Mouse (Mus musculus) heart, embryonic 10.5 days (tissue): ENCODE data around the gene Ly86. TPM values are rescaled to one million over a fixed set of nuclear protein-coding genes. Genes with fewer than 3 reads are reported as not detected.

Source experiments
- DNase-seq: peaks from one replicate; pipeline ENCODE4 v3.0.0-alpha.2; 2017; ENCODE audit warnings: low spot score
- H3K27ac ChIP-seq: fragments of 300-500 bp; sonication (generic); 2 replicates; pipeline ENCODE4 v1.5.1; 2016; ENCODE audit warnings: mild to moderate bottlenecking
- H3K27me3 ChIP-seq: fragments of 300-500 bp; sonication (generic); 2 replicates; pipeline ENCODE4 v1.6.1; 2016; ENCODE audit warnings: mild to moderate bottlenecking; ENCODE audit not compliant: poor library complexity, insufficient read depth, severe bottlenecking
- H3K36me3 ChIP-seq: fragments of 300-500 bp; sonication (generic); 2 replicates; pipeline ENCODE4 v1.6.1; 2016; ENCODE audit warnings: mild to moderate bottlenecking, moderate library complexity
- H3K4me1 ChIP-seq: fragments of 300-500 bp; sonication (generic); 2 replicates; pipeline ENCODE4 v1.6.1; 2016; ENCODE audit warnings: mild to moderate bottlenecking
- H3K4me3 ChIP-seq: fragments of 300-500 bp; sonication (generic); 2 replicates; pipeline ENCODE4 v1.5.1; 2016; ENCODE audit warnings: mild to moderate bottlenecking, moderate library complexity
- H3K9me3 ChIP-seq: fragments of 300-500 bp; sonication (generic); 2 replicates; pipeline ENCODE4 v1.6.1; 2016; ENCODE audit warnings: mild to moderate bottlenecking, moderate library complexity
- WGBS: fragments of 180-500 bp; shearing (Covaris S2); methylation state at CpG from one replicate; pipeline ENCODE4 v1.1.7; 2016; 5-methylcytosine and 5-hydroxymethylcytosine counted together
- polyA plus RNA-seq: library from polyadenylated mRNA; unstranded; fragments of >200 nt; fragmentation: Nextera tagmentation; extraction: Ambion mirVana; gene quantifications from 2 replicates; pipeline ENCODE4 v1.2.1, GENCODE M21; 2016

Gene Ly86
- polyA plus RNA-seq, 1 experiment from 2014 or later: 1.3 TPM

DNA sequence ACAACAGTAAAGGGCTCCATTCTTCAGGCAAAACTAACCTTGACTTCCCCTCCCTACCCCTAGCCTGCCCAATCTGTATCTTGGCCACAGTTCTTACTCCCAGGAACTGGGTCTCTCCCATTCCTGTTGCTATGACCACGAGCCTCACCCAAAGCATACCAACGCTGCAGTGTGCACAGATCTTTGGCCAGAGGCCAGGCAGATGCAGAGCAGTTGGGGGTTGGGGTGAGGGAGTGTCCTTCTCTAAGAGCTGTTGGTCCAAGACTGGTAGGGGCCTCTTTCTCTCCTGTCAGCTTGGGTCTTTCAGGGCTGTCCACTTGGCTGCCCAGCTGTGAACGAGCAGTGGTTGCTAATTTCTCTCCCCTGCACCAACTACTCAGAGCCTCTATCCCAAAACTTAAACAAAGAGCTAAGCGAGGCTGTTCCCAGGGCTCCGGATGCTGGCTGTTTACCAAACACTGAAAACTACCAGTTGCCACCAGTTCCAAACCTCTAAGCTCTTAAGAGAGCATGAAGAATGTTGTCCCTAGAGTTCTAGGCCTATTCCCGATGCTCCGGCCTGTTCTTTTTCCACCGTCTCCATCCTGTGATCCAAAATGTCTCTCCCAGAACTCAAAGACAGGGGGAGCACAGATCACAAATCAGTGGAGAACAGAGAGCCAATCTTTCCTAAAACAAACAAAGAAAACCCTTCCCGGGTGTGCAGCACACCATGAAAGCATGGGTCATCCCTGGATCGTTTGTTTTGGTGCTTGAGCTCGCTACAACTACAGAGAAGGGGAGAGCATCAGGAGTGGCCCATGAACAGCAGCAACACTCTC, 112.2 kb downstream of the Ly86 start:
- peak; percentile 92 for DNase-seq

GRCm38 (mm10) chr13:37458557-37458956, 113.5 kb downstream of the Ly86 start:
- Histone ChIP-seq H3K36me3 (no peaks in the 10 kb centered on the region), H3K9me3 (no peaks in the 10 kb centered on the region), H3K27me3 (no peaks in the 10 kb centered on the region), H3K4me3 (no peak overlapping the region), H3K4me1 (peaks cover 51% of the 10 kb centered on the region), H3K27ac (no peak overlapping the region)
- no peak for DNase-seq
- 74% methylated on average over 5 of the region's 5 CpGs for WGBS

More for the DNA sequence above, 112.2 kb downstream of the Ly86 start:
- Histone ChIP-seq H3K36me3 (no peaks in the 10 kb centered on the region), H3K27me3 (no peaks in the 10 kb centered on the region), H3K4me1 (peaks cover 60% of the 10 kb centered on the region), H3K27ac (peak overlapping the region; percentile 68), H3K9me3 (no peaks in the 10 kb centered on the region), H3K4me3 (no peak overlapping the region)
- WGBS: 47% methylated on average over 11 of the region's 11 CpGs

- no peak for DNase-seq
- H3K4me1 ChIP-seq: peaks cover 46% of the 10 kb centered on the region
- H3K4me3 ChIP-seq: no peak overlapping the region
- 68% methylated on average over 10 of the region's 10 CpGs for WGBS
- no peaks in the 10 kb centered on the region for H3K27me3 ChIP-seq
- no peaks in the 10 kb centered on the region for H3K36me3 ChIP-seq
- no peaks in the 10 kb centered on the region for H3K9me3 ChIP-seq
- H3K27ac ChIP-seq: no peak overlapping the region
Measured at GRCm38 (mm10) chr13:37459022-37459421, 114.0 kb downstream of the Ly86 start.

DNA sequence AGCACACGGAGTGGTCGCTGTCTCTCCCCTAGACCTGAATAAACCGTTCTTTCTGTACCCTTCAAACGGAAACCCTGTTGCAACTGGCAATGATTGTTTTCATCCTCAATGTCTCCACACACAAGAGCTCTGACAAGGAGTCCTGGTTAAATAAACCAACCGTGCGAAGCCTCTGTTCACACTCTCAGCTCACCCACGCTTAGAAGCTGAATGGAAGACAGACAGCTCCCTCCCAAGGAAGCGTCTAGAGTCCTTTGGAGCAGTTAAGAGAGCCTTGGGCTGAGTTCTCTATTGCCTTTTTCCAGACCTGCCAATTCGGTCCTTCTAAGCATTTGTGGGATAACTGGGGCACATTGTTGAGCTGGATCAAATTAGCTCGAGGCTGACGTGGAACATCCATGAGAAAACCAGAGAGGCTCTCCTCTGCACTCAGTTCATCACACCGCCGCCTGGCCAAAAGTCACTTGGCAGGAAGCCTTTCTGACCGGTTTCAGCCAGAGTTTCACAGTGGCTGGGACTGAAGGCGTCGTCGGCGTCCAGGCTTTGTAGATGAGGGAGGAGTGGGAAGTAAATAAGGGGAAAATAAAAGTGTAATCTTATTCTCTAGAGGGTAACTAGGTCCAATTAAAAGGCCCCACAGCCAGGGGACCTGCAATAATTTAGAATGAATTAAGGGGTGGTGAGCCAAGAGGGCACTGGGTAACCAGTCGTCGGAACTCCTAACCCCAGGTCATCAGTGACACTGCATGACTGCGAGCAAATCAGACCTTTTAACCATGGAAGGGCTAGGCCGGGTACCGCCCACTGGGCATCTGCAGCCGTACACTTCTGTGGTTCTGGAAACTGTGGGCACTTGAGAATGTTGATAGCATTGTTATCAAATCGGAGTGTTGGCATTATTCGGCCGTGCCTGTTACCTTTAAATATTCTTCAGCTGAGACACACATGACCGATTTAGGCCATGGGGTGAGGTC, 115.2 kb downstream of the Ly86 start:
- H3K36me3 ChIP-seq: no peaks in the 10 kb centered on the region
- 73% methylated on average over 28 of the region's 28 CpGs for WGBS
- H3K27me3 ChIP-seq: no peaks in the 10 kb centered on the region
- H3K9me3 ChIP-seq: no peaks in the 10 kb centered on the region
- DNase-seq: no peak
- H3K4me1 ChIP-seq: peaks cover 38% of the 10 kb centered on the region
- no peak overlapping the region for H3K4me3 ChIP-seq
- H3K27ac ChIP-seq: peak overlapping the region; percentile 22; the same call in 1 of the 2 replicates

DNA sequence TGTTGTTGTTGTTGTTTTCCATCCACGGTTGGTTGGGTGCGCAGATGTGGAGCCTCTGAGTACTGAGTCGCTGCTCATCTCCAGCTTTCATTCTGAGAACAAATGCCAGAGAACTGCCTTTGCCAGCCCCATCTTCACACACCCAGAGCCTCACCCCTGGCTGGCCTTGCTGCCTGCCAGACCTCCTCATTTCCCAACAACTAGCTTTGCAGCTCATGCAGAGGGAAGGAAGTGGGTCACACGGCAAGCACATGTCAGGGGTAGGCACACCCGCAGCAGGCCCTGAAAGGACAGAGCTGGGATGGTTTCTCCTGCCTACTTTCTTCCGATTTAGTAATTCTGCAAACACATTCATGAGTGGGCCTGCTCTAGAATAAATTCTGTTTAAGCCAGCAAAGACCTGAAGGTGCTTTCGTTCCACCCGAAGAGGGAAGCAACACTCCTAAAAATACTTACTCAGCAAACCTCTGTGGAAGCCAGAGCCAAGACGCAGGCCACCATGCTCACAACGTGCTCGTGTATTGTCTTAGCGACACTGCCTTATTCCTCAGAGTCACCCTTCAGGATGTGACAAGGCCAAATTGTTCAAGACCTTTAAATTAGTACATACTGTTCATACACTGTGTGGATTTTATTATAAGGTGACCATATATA, 117.2 kb downstream of the Ly86 start:
- no peak for DNase-seq
- H3K4me3 ChIP-seq: no peak overlapping the region
- 90% methylated on average over 12 of the region's 12 CpGs for WGBS
- no peak overlapping the region for H3K27ac ChIP-seq
- no peaks in the 10 kb centered on the region for H3K9me3 ChIP-seq
- H3K27me3 ChIP-seq: no peaks in the 10 kb centered on the region
- peaks cover 22% of the 10 kb centered on the region for H3K4me1 ChIP-seq
- H3K36me3 ChIP-seq: no peaks in the 10 kb centered on the region

DNA sequence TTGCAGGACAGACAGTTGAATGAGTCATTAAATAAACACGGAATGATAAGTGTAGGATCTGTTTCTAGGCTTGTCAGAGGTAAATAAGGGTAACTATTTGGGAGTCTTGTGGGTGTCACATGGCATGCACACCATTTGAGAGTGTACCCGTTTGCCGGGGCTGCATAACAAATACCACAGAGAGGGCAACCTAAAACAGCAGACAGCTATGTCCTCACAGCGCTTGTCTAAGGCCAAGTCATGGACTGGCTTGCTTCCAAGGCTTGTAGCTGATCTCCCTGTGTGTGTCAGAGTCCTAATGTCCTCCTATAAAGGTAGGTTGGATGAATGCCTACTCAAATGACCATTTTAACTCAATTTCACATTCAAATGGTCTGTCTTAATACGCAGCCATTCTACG, 120.7 kb downstream of the Ly86 start:
- WGBS: 79% methylated on average over 6 of the region's 6 CpGs
- no peak overlapping the region for H3K27ac ChIP-seq
- DNase-seq: no peak

DNA sequence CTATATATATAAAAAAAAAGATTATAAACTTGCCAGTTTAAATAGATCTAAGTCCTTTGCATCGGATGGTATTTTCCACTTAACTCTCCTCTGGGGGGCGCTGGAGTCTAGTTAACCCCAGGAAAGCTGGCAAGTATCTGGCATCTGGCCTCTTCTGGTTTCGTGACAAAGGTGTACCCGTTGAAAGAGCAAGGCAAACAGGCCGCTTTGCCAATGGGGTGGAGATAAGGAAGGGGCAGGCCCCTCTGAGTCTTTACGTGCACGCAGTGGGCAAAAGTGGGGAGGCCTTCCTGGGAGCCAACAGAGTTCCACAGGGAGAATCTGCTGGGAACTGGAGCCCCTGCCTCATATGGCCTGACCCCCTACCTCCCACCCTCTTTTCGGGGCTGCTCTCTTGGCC, 122.8 kb downstream of the Ly86 start:
- Histone ChIP-seq H3K27ac (peak overlapping the region; percentile 69), H3K4me1 (peaks cover 26% of the 10 kb centered on the region), H3K4me3 (peak overlapping the region; percentile 33), H3K36me3 (no peaks in the 10 kb centered on the region), H3K27me3 (peaks cover 15% of the 10 kb centered on the region), H3K9me3 (no peaks in the 10 kb centered on the region)
- DNase-seq: no peak
- WGBS: 7% methylated on average over 8 of the region's 8 CpGs

More for the DNA sequence above, 120.7 kb downstream of the Ly86 start:
- peaks cover 15% of the 10 kb centered on the region for H3K27me3 ChIP-seq
- H3K4me1 ChIP-seq: peaks cover 28% of the 10 kb centered on the region
- no peaks in the 10 kb centered on the region for H3K9me3 ChIP-seq
- no peak overlapping the region for H3K4me3 ChIP-seq
- H3K36me3 ChIP-seq: no peaks in the 10 kb centered on the region
